Mouse (Mus musculus) MEL (cell line): Measurements from ENCODE around the gene Dolpp1. TPM values are rescaled to one million over a fixed set of nuclear protein-coding genes. Genes with fewer than 3 reads are reported as not detected.

Experiments
- polyA plus RNA-seq, 2 experiments: library from polyadenylated mRNA; stranded (reverse) in 1 of 2; unstranded in 1 of 2; fragments of >175 nt in 1 of 2; fragments of >200 nt in 1 of 2; gene quantifications; 2 replicates each; pipeline versions ENCODE4 v1.2.1 to v1.2.4; 2012; ENCODE audit warnings: low replicate concordance in 2 of 2, low read depth in 1 of 2; ENCODE audit not compliant: insufficient read length in 2 of 2, insufficient read depth in 1 of 2, missing spikeins in 1 of 2
- total RNA-seq: library from RNA; depleted of rRNA; stranded (reverse); fragments of 300-350 nt; gene quantifications from 2 replicates; pipeline ENCODE4 v1.2.3, GENCODE M21; 2012; rRNA removed

The Dolpp1 gene
- total and polyA plus RNA-seq, 3 experiments, result 28.0 to 37.5 TPM; not detected in 1

Other genes starting within 250 kb of the Dolpp1 start
- 27.2 and 27.9 TPM in 2 replicates for gene Endog, start 220.8 kb upstream of the Dolpp1 start, total RNA-seq
- 10 to 100 TPM in 1 of 2 experiments, not detected in 1; 19.4 TPM for gene Endog, start 220.8 kb upstream of the Dolpp1 start, polyA plus RNA-seq
- 68.0 and 83.6 TPM in 2 replicates for gene Spout1, start 213.8 kb upstream of the Dolpp1 start, total RNA-seq
- gene Spout1, start 213.8 kb upstream of the Dolpp1 start, polyA plus RNA-seq, result 100 to 1,000 TPM; 103 to 220 TPM
- 9.5 and 10.3 TPM in 2 replicates for gene Kyat1, start 186.4 kb upstream of the Dolpp1 start, total RNA-seq
- gene Kyat1, start 186.4 kb upstream of the Dolpp1 start, polyA plus RNA-seq, result 10 to 100 TPM in 1 of 2 experiments, not detected in 1; 14.9 TPM
- gene Lrrc8a, start 154.5 kb upstream of the Dolpp1 start, total RNA-seq, result 7.2 and 8.3 TPM in 2 replicates
- gene Lrrc8a, start 154.5 kb upstream of the Dolpp1 start, polyA plus RNA-seq, result 1 to 10 TPM in 1 of 2 experiments, not detected in 1; 6.9 TPM
- gene Gm28035, start 151.7 kb upstream of the Dolpp1 start, total RNA-seq, result 0.10 TPM in 1 of 2 replicates, not detected in the other
- under 1 TPM in 1 of 2 experiments, not detected in 1; 0.26 TPM for gene Gm28035, start 151.7 kb upstream of the Dolpp1 start, polyA plus RNA-seq
- gene Phyhd1, start 126.1 kb upstream of the Dolpp1 start, total RNA-seq, result 0.19 TPM in 1 of 2 replicates, not detected in the other
- 1 to 10 TPM in 1 of 2 experiments, not detected in 1; 1.6 TPM for gene Phyhd1, start 126.1 kb upstream of the Dolpp1 start, polyA plus RNA-seq
- not detected in 2 replicates for gene Gm28038, start 111.2 kb upstream of the Dolpp1 start, total RNA-seq
- not detected for gene Gm28038, start 111.2 kb upstream of the Dolpp1 start, polyA plus RNA-seq
- gene Dolk, start 105.9 kb upstream of the Dolpp1 start, total RNA-seq, result 13.7 and 21.7 TPM in 2 replicates
- gene Dolk, start 105.9 kb upstream of the Dolpp1 start, polyA plus RNA-seq, result 10 to 100 TPM in 1 of 2 experiments, not detected in 1; 18.5 TPM
- gene Nup188, start 105.9 kb upstream of the Dolpp1 start, total RNA-seq, result 58.6 and 63.2 TPM in 2 replicates
- gene Nup188, start 105.9 kb upstream of the Dolpp1 start, polyA plus RNA-seq, result 100 to 1,000 TPM in 1 of 2 experiments, not detected in 1; 119 TPM
- gene Sh3glb2, start 32.9 kb upstream of the Dolpp1 start, total RNA-seq, result 38.5 and 48.0 TPM in 2 replicates
- gene Sh3glb2, start 32.9 kb upstream of the Dolpp1 start, polyA plus RNA-seq, result 10 to 100 TPM in 1 of 2 experiments, not detected in 1; 60.1 TPM
- 15.3 and 25.8 TPM in 2 replicates for gene Miga2, start 28.0 kb upstream of the Dolpp1 start, total RNA-seq
- gene Miga2, start 28.0 kb upstream of the Dolpp1 start, polyA plus RNA-seq, result 10 to 100 TPM in 1 of 2 experiments, not detected in 1; 20.3 TPM
- 22.0 and 23.9 TPM in 2 replicates for gene Crat, start 23.6 kb downstream of the Dolpp1 start, total RNA-seq
- 10 to 100 TPM in 1 of 2 experiments, not detected in 1; 93.9 TPM for gene Crat, start 23.6 kb downstream of the Dolpp1 start, polyA plus RNA-seq
- 139 and 159 TPM in 2 replicates for gene Ptpa, start 23.8 kb downstream of the Dolpp1 start, total RNA-seq
- 100 to 1,000 TPM in 1 of 2 experiments, not detected in 1; 382 TPM for gene Ptpa, start 23.8 kb downstream of the Dolpp1 start, polyA plus RNA-seq
- not detected in 2 replicates for gene Ier5l, start 82.0 kb downstream of the Dolpp1 start, total RNA-seq
- under 1 TPM in 1 of 2 experiments, not detected in 1; 0.06 TPM for gene Ier5l, start 82.0 kb downstream of the Dolpp1 start, polyA plus RNA-seq
- gene Cstad, start 202.8 kb downstream of the Dolpp1 start, total RNA-seq, result not detected in 2 replicates
- gene Cstad, start 202.8 kb downstream of the Dolpp1 start, polyA plus RNA-seq, result not detected